Mouse (Mus musculus): Measurements from ENCODE around the gene 1110008L16Rik. TPM values are rescaled to one million over a fixed set of nuclear protein-coding genes. Genes with fewer than 3 reads are reported as not detected.
"Not testable (repeated sequence)": the region's sequence is repeated elsewhere in the genome, so short reads cannot be mapped to it uniquely, and the experiment has no call there.

Gene 1110008L16Rik
- polyA plus RNA-seq, 1 experiment from 2014 or later: 10.5 TPM

DNA sequence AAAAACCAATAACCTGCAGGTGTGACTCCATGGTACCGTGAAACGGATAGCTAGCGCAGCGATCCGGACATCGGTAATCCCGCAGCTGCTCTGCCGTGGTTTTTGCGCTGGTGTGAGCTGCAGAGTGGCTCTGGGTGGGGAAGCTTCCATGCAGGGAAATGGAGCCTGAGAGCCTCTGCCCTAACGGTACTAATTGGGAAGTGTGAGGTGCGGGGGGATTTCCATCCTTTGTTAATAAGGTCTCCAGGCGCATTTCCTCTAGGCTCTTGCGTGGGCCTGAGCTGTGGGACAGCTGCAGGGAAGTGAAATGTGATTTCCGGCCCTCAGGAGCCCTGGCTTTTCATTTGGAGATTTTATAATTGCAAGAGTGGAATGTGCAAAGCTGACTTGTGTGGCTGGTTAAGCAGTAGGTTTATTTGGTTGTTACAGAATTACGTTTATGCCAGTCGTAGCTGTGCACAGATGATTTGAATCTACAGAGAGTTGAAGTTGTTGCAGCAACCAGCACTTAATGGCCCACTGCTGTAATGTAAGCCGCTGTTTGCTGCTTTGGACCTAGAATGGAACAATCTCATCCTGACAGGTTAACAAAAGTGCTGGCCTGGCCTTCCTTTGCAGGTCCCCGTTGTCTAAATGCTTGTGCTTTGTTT, 22.4 kb downstream of the 1110008L16Rik start:
- H3K27ac ChIP-seq (replicated peaks; ENCODE audit: low read depth, low read length): no peak overlapping the region; the same call in 1 of the 2 replicates
- H3K4me2 ChIP-seq (ENCODE audit: low read length): no peak overlapping the region
- no peak overlapping the region for H3K4me3 ChIP-seq (replicated peaks; ENCODE audit: low read depth, low read length)
- no peak overlapping the region for H3K9ac ChIP-seq (replicated peaks; ENCODE audit: low read length)
- H3K9me3 ChIP-seq (ENCODE audit: control insufficient read depth, low read length): no peaks in the 10 kb centered on the region
- WGBS: 85% methylated on average over 18 of the region's 18 CpGs
- H3K4me1 ChIP-seq (ENCODE audit: control insufficient read depth, insufficient read depth, low read length): no peaks in the 10 kb centered on the region
- no peaks in the 10 kb centered on the region for H3K36me3 ChIP-seq (ENCODE audit: control insufficient read depth, insufficient read depth, low read length)
- ATAC-seq (ENCODE audit: low FRiP score, low TSS enrichment): no peak
- H3K27me3 ChIP-seq (ENCODE audit: control insufficient read depth, insufficient read depth, low read length): no peaks in the 10 kb centered on the region
- DNase-seq: no peak

DNA sequence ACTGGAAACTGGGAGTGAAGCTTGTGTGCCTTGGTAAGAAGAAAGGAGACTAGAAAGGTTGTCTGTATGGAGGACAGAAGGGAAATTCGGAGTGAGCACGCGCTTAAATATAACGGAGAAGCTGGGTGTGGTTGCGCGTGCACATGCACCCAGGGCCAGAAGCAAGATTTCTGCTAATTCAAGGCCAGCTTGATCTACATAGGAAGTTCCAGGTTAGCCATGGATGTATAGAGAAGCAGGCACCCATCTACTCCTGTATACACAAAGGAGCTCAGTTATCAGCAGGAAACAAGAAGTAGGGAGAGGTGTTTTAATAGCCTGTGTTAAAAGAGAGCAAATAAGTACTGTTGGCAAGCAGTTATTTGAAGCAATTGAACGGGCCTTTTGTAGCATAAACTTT, 26.3 kb downstream of the 1110008L16Rik start:
- 94% methylated on average over 7 of the region's 7 CpGs for WGBS
- no peaks in the 10 kb centered on the region for H3K9me3 ChIP-seq (ENCODE audit: control insufficient read depth, low read length)
- no peak overlapping the region for H3K4me2 ChIP-seq (ENCODE audit: low read length)
- no peaks in the 10 kb centered on the region for H3K36me3 ChIP-seq (ENCODE audit: control insufficient read depth, insufficient read depth, low read length)
- no peak overlapping the region for H3K27ac ChIP-seq (replicated peaks; ENCODE audit: low read depth, low read length)
- ATAC-seq (ENCODE audit: low FRiP score, low TSS enrichment) (no peak), DNase-seq (no peak)
- no peaks in the 10 kb centered on the region for H3K4me1 ChIP-seq (ENCODE audit: control insufficient read depth, insufficient read depth, low read length)
- no peak overlapping the region for H3K4me3 ChIP-seq (replicated peaks; ENCODE audit: low read depth, low read length)
- H3K27me3 ChIP-seq (ENCODE audit: control insufficient read depth, insufficient read depth, low read length): no peaks in the 10 kb centered on the region
- H3K9ac ChIP-seq (replicated peaks; ENCODE audit: low read length): no peak overlapping the region

DNA sequence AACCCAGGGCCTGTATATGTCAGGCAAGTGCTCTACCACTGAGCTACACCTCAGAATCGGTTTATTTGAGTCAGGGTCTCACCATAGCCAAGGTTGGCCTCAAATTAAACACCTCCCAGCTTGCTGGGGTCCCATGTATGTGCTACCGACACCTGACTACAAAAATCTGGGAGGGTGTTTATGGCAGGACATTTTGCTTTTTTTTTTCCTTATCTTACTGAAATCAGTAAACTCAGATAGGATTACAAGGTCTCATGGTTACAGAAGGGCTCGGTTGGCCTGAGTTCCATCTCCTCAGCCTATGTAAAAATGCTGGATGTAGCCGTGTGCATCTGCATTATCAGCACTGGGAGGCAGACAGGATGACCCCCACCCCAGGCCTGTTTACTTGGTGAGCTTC, 29.4 kb downstream of the 1110008L16Rik start:
- Histone ChIP-seq H3K27me3 (ENCODE audit: control insufficient read depth, insufficient read depth, low read length) (no peaks in the 10 kb centered on the region), H3K4me1 (ENCODE audit: control insufficient read depth, insufficient read depth, low read length) (no peaks in the 10 kb centered on the region), H3K27ac (replicated peaks; ENCODE audit: low read depth, low read length) (no peak overlapping the region), H3K4me2 (ENCODE audit: low read length) (no peak overlapping the region), H3K36me3 (ENCODE audit: control insufficient read depth, insufficient read depth, low read length) (no peaks in the 10 kb centered on the region), H3K9ac (replicated peaks; ENCODE audit: low read length) (no peak overlapping the region), H3K9me3 (ENCODE audit: control insufficient read depth, low read length) (no peaks in the 10 kb centered on the region), H3K4me3 (replicated peaks; ENCODE audit: low read depth, low read length) (no peak overlapping the region)
- no peak for ATAC-seq (ENCODE audit: low FRiP score, low TSS enrichment)
- no peak for DNase-seq
- 95% methylated on average over 4 of the region's 4 CpGs for WGBS

DNA sequence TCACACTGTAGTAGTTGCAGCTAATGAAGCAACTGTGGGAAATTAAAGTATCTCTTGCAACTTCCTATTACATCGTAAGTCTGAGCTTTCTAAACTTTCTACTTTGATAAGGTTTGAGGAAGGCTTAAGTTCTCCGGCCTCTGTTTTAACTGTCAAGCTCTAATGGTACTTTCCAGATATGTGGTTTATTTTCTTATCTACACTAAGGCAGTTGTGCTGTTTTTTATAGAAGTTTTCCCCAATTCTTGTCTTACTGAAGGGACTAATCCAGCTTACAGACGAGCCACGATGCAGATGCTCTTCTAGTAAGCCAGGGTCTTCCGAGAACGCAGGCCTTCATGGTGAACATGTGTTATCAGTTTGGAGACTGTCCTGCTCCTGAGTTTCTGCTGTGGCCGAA, 30.0 kb downstream of the 1110008L16Rik start:
- ATAC-seq (ENCODE audit: low FRiP score, low TSS enrichment): no peak
- Histone ChIP-seq H3K9me3 (ENCODE audit: control insufficient read depth, low read length) (no peaks in the 10 kb centered on the region), H3K36me3 (ENCODE audit: control insufficient read depth, insufficient read depth, low read length) (no peaks in the 10 kb centered on the region), H3K27me3 (ENCODE audit: control insufficient read depth, insufficient read depth, low read length) (no peaks in the 10 kb centered on the region), H3K4me3 (replicated peaks; ENCODE audit: low read depth, low read length) (no peak overlapping the region), H3K27ac (replicated peaks; ENCODE audit: low read depth, low read length) (no peak overlapping the region), H3K9ac (replicated peaks; ENCODE audit: low read length) (no peak overlapping the region), H3K4me1 (ENCODE audit: control insufficient read depth, insufficient read depth, low read length) (no peaks in the 10 kb centered on the region), H3K4me2 (ENCODE audit: low read length) (no peak overlapping the region)
- DNase-seq: no peak
- 94% methylated on average over 7 of the region's 7 CpGs for WGBS

DNA sequence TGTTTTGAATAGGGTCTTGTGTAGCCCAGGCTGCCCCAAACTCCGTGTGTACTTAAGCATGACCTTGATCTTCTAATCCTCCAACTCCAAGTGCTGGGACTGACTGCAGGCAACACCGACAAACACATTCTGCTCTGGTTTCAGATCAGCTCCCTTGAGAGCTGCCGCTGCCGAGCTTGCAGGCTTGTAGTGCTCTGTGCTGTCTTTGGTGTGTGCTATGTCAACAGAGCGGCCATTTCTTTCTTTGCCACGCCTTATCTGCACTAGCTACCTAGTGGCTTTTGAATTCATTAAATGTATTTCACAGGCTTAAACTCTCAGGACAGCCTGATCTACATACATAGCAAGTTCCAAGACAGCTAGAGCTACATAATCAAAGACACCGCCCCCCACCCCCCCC, 34.3 kb downstream of the 1110008L16Rik start:
- H3K27ac ChIP-seq (replicated peaks; ENCODE audit: low read depth, low read length): no peak overlapping the region
- no peaks in the 10 kb centered on the region for H3K4me1 ChIP-seq (ENCODE audit: control insufficient read depth, insufficient read depth, low read length)
- no peaks in the 10 kb centered on the region for H3K27me3 ChIP-seq (ENCODE audit: control insufficient read depth, insufficient read depth, low read length)
- H3K4me3 ChIP-seq (replicated peaks; ENCODE audit: low read depth, low read length): no peak overlapping the region
- no peak overlapping the region for H3K4me2 ChIP-seq (ENCODE audit: low read length)
- H3K9ac ChIP-seq (replicated peaks; ENCODE audit: low read length): no peak overlapping the region
- 85% methylated on average over 7 of the region's 7 CpGs for WGBS
- no peaks in the 10 kb centered on the region for H3K9me3 ChIP-seq (ENCODE audit: control insufficient read depth, low read length)
- DNase-seq: no peak
- no peak for ATAC-seq (ENCODE audit: low FRiP score, low TSS enrichment)
- no peaks in the 10 kb centered on the region for H3K36me3 ChIP-seq (ENCODE audit: control insufficient read depth, insufficient read depth, low read length)

DNA sequence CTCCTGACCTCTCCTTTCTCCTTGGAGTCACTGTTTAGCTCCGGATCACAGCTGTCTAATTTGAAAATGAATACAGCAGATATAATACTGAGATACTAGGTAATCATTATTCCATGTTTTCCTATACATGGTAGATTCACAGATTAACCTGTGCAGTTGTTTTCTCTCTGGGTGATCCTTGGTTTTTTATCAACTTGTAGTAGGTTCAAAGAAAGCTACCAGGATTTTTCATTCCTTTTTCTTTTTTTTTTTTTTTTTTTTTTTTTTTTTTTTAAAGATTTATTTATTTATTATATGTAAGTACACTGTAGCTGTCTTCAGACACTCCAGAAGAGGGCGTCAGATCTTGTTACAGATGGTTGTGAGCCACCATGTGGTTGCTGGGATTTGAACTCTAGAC, 39.1 kb downstream of the 1110008L16Rik start:
- 79% methylated on average over 1 of the region's 2 CpGs for WGBS
- H3K4me2 ChIP-seq (ENCODE audit: low read length); H3K4me3 ChIP-seq (replicated peaks; ENCODE audit: low read depth, low read length); H3K36me3 ChIP-seq (ENCODE audit: control insufficient read depth, insufficient read depth, low read length); H3K4me1 ChIP-seq (ENCODE audit: control insufficient read depth, insufficient read depth, low read length); H3K9me3 ChIP-seq (ENCODE audit: control insufficient read depth, low read length); H3K9ac ChIP-seq (replicated peaks; ENCODE audit: low read length); H3K27me3 ChIP-seq (ENCODE audit: control insufficient read depth, insufficient read depth, low read length); H3K27ac ChIP-seq (replicated peaks; ENCODE audit: low read depth, low read length); DNase-seq; ATAC-seq (ENCODE audit: low FRiP score, low TSS enrichment): not testable (repeated sequence)

DNA sequence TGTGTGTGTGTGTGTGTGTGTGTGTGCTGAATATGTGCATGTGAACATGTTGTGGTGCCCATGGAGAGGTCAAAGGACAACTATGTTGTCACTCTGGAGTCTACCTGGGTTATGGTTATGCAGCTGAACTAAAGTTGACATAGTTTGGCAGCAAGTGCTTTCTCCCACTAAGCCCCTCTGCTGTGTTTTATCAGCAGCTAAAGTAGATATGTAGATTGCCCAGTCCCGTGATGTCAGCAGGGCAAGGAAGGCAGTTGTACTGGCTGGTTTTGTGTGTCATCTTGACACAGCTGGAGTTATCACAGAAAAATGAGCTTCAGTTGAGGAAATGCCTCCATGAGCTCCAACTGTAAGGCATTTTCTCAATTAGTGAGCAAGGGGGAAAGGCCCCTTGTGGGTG, 43.7 kb downstream of the 1110008L16Rik start:
- WGBS: 72% methylated on average over 1 of the region's 1 CpGs
- H3K9me3 ChIP-seq (ENCODE audit: control insufficient read depth, low read length); H3K27me3 ChIP-seq (ENCODE audit: control insufficient read depth, insufficient read depth, low read length); H3K9ac ChIP-seq (replicated peaks; ENCODE audit: low read length); ATAC-seq (ENCODE audit: low FRiP score, low TSS enrichment); H3K4me3 ChIP-seq (replicated peaks; ENCODE audit: low read depth, low read length); H3K4me2 ChIP-seq (ENCODE audit: low read length); DNase-seq; H3K4me1 ChIP-seq (ENCODE audit: control insufficient read depth, insufficient read depth, low read length); H3K27ac ChIP-seq (replicated peaks; ENCODE audit: low read depth, low read length); H3K36me3 ChIP-seq (ENCODE audit: control insufficient read depth, insufficient read depth, low read length): not testable (repeated sequence)

DNA sequence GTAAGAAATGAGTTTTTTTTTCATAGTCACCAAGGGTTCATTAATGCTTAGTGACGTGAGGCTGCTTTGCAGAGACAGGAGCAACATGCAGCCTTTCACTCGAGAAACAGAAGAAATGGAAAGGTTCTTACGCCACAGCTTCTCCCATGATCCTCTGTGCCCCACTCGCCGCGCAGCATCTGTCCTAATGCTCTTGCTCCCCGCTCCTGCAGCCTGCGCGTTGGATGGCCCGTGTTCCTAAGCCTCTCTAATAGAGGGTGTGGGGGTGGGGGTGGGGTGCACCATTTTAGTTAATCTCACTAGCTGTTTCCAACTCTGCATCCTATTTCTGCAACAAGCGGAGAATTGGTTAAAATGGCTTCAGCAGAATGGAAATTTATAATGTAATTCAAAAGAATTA, 44.6 kb downstream of the 1110008L16Rik start:
- no peaks in the 10 kb centered on the region for H3K36me3 ChIP-seq (ENCODE audit: control insufficient read depth, insufficient read depth, low read length)
- H3K4me3 ChIP-seq (replicated peaks; ENCODE audit: low read depth, low read length): no peak overlapping the region
- DNase-seq (peak; percentile 39), ATAC-seq (ENCODE audit: low FRiP score, low TSS enrichment) (no peak)
- no peak overlapping the region; the same call in 1 of the 2 replicates for H3K9ac ChIP-seq (replicated peaks; ENCODE audit: low read length)
- H3K4me2 ChIP-seq (ENCODE audit: low read length): peak overlapping the region; percentile 22; the same call in 1 of the 2 replicates
- no peaks in the 10 kb centered on the region for H3K4me1 ChIP-seq (ENCODE audit: control insufficient read depth, insufficient read depth, low read length)
- no peaks in the 10 kb centered on the region for H3K27me3 ChIP-seq (ENCODE audit: control insufficient read depth, insufficient read depth, low read length)
- 77% methylated on average over 11 of the region's 11 CpGs for WGBS
- no peaks in the 10 kb centered on the region for H3K9me3 ChIP-seq (ENCODE audit: control insufficient read depth, low read length)
- peak overlapping the region; percentile 57 for H3K27ac ChIP-seq (replicated peaks; ENCODE audit: low read depth, low read length)

DNA sequence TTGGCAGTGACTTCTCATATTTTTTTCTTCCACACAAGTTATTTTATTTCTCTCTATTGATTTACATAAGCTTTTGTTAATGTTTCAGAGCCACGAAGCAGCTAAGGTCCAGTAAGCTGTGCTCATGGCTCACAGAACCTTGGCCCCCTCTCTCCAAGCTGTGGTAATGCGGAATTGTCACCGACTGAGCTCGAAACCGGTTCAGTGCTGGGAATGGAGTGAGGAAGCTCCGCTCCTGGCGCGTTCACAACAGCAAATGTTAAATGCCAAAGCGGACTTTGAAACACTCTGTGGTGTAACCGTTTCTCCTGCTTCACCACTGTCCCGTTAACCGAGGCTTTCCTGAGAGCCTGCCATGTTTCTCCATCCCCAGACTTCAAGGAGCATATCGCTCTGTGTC, 45.2 kb downstream of the 1110008L16Rik start:
- H3K36me3 ChIP-seq (ENCODE audit: control insufficient read depth, insufficient read depth, low read length): no peaks in the 10 kb centered on the region
- H3K27me3 ChIP-seq (ENCODE audit: control insufficient read depth, insufficient read depth, low read length): no peaks in the 10 kb centered on the region
- ATAC-seq (ENCODE audit: low FRiP score, low TSS enrichment): no peak
- H3K4me1 ChIP-seq (ENCODE audit: control insufficient read depth, insufficient read depth, low read length): no peaks in the 10 kb centered on the region
- peak overlapping the region; percentile 57 for H3K27ac ChIP-seq (replicated peaks; ENCODE audit: low read depth, low read length)
- no peaks in the 10 kb centered on the region for H3K9me3 ChIP-seq (ENCODE audit: control insufficient read depth, low read length)
- H3K4me3 ChIP-seq (replicated peaks; ENCODE audit: low read depth, low read length): no peak overlapping the region
- no peak overlapping the region for H3K4me2 ChIP-seq (ENCODE audit: low read length)
- DNase-seq: peak; percentile 33
- 84% methylated on average over 13 of the region's 13 CpGs for WGBS
- no peak overlapping the region; the same call in 1 of the 2 replicates for H3K9ac ChIP-seq (replicated peaks; ENCODE audit: low read length)
